Mouse (Mus musculus) heart, postnatal 14 days (tissue): ENCODE measurements at regions not wholly inside any gene's neighbourhood (a gene's known extent, or its start where the extent isn't known, plus 50 kb on each side); places are given as distances from the start of the nearest gene placed in this dataset.

Source experiments
- DNase-seq, 2 experiments: peaks; one replicate each; pipeline ENCODE4 v3.0.0; 2021 to 2022
- intact Hi-C: fragments of 180-260 bp; cut with DNase I; formaldehyde crosslinking; loops from one replicate; pipeline ENCODE4 v1.15.1; 2025

DNA sequence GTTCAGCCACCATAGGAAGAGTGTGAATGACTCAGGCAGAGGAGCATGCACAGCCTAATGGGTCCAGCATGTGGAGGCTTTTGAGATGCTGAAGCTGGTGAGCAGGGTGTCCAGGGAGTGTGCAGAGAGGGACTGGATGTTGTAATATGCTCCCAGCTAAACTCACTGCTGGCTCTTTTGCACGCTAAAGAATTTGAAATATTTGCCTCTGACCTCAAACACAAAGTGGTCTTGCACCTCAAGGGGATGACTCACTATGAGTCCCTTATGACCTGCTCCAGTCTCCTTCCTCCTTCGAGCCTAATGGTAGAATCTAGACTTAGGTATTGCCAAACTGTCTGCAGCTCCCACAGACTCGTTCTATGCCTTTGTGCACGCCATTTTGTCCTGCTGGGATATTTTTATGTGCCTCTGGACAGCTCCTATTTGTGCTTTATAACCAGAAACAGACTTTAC is 55.0 kb upstream of the Slit3 start:
- DNase-seq, result peak in 1 of 2 experiments; percentile 2
- intact Hi-C loops, result no loop called here

DNA sequence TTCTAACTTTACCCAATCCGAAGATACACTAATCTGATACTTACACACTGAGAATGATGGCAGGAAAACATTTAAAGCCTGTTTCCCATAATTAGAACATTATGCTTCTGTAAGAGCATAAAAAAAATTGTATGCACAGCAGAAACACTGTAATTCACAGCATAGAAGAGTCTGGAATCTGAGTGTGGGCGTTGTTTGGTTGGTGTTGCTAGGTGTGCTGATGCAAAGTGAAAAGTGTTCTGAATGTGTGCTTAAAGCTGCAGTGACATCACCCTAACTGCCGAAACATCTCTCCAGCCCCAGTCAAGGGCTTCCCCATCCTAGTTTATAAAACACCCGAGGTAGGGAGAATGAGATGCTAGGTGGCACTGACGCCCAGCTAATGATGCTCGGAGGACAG is 63.2 kb upstream of the Slit3 start:
- intact Hi-C loops, result no loop called here
- DNase-seq, result no peak

GRCm38 (mm10) chr11:35055496-35056125 is 65.4 kb upstream of the Slit3 start:
- no peak for DNase-seq
- intact Hi-C loops, result no loop called here

DNA sequence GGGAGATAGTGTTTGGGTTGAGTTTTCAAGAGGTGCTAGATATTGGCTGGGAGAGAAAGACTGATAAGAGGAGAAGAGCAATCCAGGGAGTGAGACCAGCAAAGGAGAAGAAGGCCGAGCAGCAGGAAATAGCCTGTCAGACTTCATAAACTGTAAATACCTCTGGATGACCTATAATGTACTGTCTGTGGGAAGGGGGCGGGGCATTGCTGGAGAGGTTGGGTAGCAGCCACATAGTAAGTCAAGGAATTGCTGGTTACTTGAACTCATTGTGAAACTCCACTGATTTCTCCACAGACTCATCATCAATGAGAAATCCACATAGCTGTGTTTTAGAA is 67.4 kb upstream of the Slit3 start:
- DNase-seq, result no peak
- intact Hi-C loops, result no loop called here

DNA sequence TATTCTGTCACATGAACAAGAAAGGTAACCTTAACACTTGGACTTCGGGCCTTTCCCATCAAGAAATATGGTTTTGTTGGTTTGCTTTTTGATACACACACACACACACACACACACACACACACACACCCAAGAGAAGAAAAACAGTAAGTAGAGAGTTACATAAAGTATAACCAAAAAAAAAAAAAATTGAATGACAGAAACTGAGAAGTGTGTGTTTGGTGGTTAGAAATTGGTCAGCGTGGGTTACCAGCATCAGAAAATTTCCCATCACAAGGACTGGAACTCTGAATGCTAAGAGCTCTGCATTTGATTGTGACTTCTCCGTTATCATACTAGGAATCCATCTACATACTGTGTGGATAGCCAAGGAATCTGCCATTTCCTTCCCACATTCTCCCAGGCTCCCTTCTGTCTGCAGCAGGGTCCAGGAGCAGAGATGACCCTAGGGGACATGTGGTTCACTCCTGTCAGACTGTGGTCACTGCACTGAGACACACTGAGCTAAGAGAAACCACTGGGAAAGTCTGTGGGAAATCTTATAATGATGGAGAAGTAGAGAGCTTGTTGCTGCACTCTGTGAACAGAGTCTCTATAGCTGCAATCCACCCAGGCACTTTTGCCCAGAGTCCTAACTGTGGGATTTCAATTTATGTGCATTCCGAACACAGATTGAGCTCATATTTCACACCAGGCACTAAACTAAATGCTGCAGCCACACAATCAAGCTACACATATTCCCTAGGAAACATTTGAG is 68.0 kb upstream of the Slit3 start:
- intact Hi-C loops, result no loop called here
- DNase-seq, result no peak

DNA sequence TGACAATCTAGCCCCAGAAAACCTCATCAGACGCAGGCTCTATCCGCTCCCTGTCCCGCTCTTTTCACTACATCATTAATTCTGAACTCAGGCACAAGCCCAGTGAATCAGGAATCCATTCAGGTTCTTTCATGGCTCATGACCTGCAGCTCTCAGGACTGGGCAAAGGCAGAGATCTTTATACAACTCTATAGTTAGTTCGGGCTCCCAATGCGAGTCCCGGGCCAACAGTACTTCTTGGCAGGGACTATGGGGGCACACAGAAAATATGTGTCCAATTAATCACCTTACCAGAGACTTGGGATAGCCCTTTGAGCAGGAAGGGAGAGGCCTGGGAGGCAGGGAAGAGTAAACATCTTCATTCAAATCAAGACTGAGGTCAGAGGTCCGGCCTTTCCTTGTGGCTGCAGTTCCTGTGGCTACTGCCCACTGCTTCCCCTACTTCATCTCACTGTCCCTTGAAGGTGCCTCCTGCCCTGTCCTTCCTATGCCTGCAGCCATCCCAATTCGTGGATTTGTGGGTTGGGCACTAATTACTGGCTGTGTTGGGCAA is 71.3 kb upstream of the Slit3 start:
- intact Hi-C loops, result no loop called here
- no peak for DNase-seq

DNA sequence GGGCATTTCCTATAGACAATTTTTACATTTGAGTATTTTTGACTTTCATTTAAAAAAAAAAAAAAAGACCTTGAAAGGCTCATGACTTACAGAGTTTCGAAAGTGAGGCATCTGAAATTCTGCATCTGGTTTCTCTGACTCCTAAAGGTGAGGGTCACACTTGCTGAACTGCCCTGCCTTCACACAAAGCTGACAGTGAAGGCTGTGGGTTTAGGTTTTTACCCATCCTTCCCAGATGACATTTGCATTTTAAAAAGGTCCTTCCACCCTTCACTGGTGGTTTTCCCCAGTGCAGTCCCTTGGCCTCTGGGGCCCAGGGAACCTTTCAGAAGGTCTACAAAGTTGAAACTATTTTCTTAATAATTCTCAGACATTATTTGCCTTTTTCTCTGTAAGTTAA is 76.4 kb upstream of the Slit3 start:
- DNase-seq, result no peak
- intact Hi-C loops, result no loop called here

GRCm38 (mm10) chr11:35024448-35024847 is 96.6 kb upstream of the Slit3 start:
- no peak for DNase-seq
- intact Hi-C loops, result no loop called here

GRCm38 (mm10) chr11:35023813-35024212 is 97.2 kb upstream of the Slit3 start:
- intact Hi-C loops, result no loop called here

DNA sequence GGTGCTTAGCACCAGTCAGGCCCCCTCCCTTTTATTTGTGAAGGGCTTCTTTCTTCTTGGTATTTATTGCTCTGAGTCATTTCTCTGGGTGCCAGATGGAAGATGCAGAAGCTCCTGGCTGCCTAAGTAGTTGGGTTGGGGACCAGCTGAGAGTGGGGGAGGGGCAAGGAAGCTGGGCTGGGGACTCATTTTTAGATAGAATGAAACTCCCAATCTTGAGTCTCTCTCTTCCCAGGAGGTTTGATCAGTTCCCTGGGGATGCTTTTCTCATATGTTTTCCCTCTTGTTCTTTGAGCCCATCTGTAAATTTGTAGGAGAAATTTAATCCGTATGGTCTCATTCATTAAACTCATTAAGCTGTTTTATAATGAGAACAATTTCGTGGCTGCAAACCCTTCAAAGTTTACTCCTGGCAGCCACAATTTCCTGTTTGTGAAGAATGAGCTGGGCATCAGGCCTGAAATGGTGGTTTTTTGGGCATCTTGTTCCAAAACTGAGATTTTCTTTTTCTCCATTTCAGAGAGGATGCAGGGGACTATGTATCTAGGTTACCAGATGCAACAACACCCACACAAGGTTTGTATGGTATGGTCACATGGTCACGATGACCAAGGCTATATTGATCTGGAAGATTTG is 98.9 kb upstream of the Slit3 start:
- peak in 1 of 2 experiments; percentile 3 for DNase-seq
- intact Hi-C loops, result no loop called here

More at GRCm38 (mm10) chr11:35023813-35024212, 97.2 kb upstream of the Slit3 start:
- DNase-seq, result no peak

DNA sequence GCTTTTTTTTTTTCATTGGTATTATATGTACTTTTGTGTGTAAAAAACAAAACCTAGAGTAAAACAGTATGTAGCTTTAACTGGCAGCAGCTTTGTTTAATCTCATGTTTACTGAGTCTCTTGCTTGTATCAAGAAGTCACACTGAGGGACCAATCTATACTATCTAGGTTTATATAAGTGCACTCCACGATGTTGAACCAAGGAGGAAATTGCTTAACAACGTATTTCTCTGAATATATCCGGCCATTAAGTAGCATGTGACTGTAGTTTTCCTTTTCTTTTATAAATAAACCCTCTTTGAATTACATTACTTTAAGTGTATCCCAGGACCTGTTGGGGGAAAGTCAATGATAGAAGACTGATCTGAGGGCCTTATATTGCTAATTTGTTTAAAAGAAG is 104.0 kb upstream of the Slit3 start:
- no peak for DNase-seq
- intact Hi-C loops, result no loop called here

DNA sequence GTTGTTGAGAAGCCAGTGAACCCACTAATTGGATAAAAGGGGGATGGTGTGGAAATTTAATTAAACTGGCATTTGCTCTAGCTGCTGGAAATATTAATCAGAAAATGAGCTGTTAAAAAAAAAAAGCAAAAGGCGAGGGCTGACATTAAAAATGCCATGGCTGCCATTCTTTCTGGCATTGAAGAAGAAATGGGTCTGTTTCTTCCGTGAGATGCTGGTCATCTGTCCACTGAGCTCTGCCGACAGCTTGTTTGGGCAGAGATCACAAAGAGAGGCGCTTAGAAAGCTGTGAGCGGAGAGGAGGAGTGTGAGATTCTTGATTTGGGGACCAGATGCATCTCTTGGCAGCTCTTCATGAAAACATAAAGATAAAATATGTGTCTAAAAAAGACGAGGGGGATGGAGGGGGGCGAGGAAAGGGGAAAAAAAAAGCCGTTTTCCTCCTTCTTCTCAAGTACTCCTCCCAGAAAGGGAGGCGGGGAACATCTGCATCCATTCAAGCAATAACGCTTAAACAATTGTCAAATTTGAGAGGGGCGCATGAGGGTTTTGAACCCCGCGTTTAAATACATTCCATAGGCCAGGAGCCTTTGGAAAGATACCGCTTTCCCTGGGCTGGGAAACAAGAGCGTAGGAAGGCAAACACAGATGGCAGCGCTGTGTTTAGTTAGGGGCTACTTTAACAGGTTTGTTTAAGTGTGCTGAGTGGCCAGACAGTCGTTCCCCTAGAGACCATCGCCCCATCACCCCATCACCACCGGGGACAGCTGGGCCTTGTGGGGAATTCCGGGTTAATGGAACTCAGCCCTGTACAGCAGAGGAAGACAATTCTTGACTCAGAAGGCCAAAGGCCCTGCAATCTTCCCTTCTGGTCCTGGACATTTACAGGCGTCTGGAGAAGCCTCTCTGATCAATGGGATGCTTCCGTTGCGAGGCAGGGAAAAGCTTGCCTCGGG is 109.2 kb upstream of the Slit3 start:
- no peak for DNase-seq
- intact Hi-C loops, result no loop called here

- no peak for DNase-seq
- intact Hi-C loops, result no loop called here
Measured at GRCm38 (mm10) chr11:35006773-35007567, 114.1 kb upstream of the Slit3 start.

- intact Hi-C loops, result no loop called here
- no peak for DNase-seq
Measured at GRCm38 (mm10) chr11:35005143-35005542, 115.9 kb upstream of the Slit3 start.

- no peak for DNase-seq
- intact Hi-C loops, result no loop called here
Measured at GRCm38 (mm10) chr11:35004431-35004830, 116.6 kb upstream of the Slit3 start.

- no peak for DNase-seq
- intact Hi-C loops, result no loop called here
Measured at GRCm38 (mm10) chr11:35003956-35004355, 117.1 kb upstream of the Slit3 start.

DNA sequence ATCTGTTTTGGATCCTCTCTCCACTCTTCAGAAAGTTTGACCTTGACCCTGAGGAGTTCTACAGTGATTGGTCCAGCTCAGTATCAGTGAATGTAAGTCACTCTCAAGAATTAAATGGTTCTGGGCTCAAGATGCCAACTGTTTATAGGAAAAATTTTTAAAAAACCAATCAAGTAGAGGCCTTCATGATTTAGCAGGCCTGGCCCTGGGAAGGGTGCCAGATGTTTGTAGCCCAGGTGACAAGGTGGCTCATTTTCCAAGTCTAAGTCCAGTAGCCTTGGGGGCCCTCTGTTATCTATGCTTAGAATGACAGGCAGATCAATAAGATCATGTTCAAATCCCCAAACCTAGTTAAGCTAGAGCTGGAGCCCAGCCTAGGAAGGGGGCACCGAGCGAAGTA is 123.1 kb upstream of the Slit3 start:
- no peak for DNase-seq
- intact Hi-C loops, result no loop called here

DNA sequence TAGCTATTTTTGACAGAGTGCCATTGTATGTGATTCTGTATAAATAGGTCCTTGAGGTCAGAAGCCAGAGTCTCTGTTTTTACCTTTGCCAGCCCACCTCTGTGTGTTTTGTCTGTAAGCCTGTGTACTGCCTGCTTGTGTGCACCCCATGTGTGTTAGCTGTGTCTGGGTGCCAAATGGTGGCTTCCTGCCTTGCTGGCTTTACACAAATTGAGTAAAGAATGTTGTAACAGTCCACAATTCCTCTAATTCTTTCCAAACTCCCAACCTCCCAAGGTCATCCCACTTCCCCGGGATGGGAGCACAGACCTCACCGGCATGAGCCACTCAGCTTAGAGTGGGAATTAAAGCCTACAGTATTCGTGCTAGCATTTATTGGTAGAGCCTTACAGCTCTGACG is 125.5 kb upstream of the Slit3 start:
- DNase-seq, result no peak
- intact Hi-C loops, result no loop called here

- no peak for DNase-seq
- intact Hi-C loops, result no loop called here
Measured at GRCm38 (mm10) chr11:34982775-34983457, 138.1 kb upstream of the Slit3 start.
